ENCODE assay signal across 8 mouse cellular contexts in the genomic region with DNA sequence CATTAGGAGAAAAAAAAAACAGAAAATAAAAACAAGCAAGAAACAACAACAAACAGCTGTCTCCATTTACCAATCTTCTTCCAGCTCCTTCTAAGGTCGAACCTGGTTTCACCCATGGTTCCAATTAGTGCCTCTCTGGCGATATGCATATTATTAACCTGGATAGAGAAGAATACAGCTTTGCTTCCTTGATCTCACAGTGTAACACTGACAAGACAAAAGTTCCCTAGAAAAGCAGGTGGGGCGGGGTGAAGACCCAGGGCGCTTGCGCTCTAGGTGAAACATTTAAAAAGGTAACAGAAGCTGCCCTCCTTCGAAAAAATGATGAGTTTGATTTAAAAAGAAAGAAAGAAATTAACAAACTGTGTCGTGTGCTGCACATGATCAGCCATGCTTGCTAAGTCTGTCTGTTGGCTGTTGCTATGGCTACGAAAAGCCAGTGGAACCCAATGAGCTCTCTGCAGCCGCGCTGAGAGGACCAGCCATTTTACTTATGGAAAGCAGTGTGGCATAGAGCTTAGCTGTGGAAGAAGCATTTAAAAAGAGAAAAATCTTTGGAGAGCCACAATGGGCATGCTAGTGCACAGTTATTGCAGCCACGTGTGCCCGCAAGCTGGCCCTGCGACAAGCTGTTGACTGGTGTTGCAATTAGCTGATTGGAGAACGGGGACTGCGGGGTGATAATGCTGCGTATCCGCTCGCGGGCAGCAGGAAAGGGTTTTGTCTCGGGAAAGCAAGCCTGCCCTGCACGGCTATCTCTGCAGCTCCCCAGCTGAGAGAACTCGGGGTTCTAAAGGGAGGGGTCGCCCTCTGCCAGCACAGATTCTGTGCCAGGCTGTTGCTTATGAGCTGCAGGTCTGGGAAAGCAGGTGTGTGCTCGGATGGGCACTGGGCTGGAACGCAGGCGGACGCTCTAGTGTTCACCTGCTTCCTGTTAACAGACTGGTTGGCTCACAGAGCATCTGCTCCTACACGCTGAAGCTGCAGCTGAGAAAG.
DNase-seq lines count a peak whose midpoint lies in the region; ATAC-seq and TF ChIP-seq lines count a peak whose summit lies in the region.

No protein-coding gene starts in this region.

- no peaks in the 10 kb centered on the region for H3K36me3 ChIP-seq in forebrain, postnatal 0 days (ENCODE audit: insufficient read depth)
- H3K36me3 ChIP-seq in hindbrain, embryonic 16.5 days (ENCODE audit: control insufficient read depth, insufficient read depth, low read length), result no peaks in the 10 kb centered on the region

- peak; percentile 92 for ATAC-seq in Patski
- ATAC-seq in forebrain, postnatal 0 days, result peak; percentile 99
- peak; percentile 97 for ATAC-seq in hindbrain, embryonic 16.5 days

- POLR2A ChIA-PET in Patski (lab: Charles Lee), result interaction anchor here (0.6 to 0.7 kb wide), 5 partner anchors 9 to 521 kb away, joined by 3 to 6 read pairs (median 4); no protein-coding TSS in a partner anchor

- TF ChIP-seq CTCF in Patski (IDR thresholded peaks at IDR 0.05), result no peak
- no peak for TF ChIP-seq CTCF in forebrain, postnatal 0 days (IDR thresholded peaks at IDR 0.05; ENCODE audit: low read depth)

- CTCF ChIA-PET in Patski (lab: Charles Lee), result interaction anchor here (0.7 to 2.3 kb wide), 8 partner anchors 8 to 153 kb away, joined by 3 to 7 read pairs (median 4); no protein-coding TSS in a partner anchor

- peak overlapping the region; percentile 99 for H3K27ac ChIP-seq in forebrain, postnatal 0 days (ENCODE audit: low read depth, low read length)
- H3K27ac ChIP-seq in hindbrain, embryonic 16.5 days (ENCODE audit: low read depth, low read length), result peak overlapping the region; percentile 97

- H3K4me3 ChIP-seq in forebrain, postnatal 0 days (ENCODE audit: low read depth, low read length), result peak overlapping the region; percentile 67
- H3K4me3 ChIP-seq in hindbrain, embryonic 16.5 days (ENCODE audit: low read length), result peak overlapping the region; percentile 65

- no peaks in the 10 kb centered on the region for H3K4me1 ChIP-seq in forebrain, postnatal 0 days (ENCODE audit: insufficient read depth)
- peaks cover 10% of the 10 kb centered on the region for H3K4me1 ChIP-seq in hindbrain, embryonic 16.5 days (ENCODE audit: control insufficient read depth, insufficient read depth, low read depth, low read length)

- H3K9ac ChIP-seq in forebrain, postnatal 0 days, result peak overlapping the region; percentile 86
- peak overlapping the region; percentile 81 for H3K9ac ChIP-seq in hindbrain, embryonic 16.5 days (ENCODE audit: low read depth, low read length)

- peak; percentile 37 for DNase-seq in Patski (ENCODE audit: low read depth, low spot score)
- DNase-seq in cerebellum, adult 18-20 months, result peak; percentile 76 to 78
- DNase-seq in forebrain, postnatal 0 days, result peak; percentile 94
- peak; percentile 60 to 77 for DNase-seq in left cerebral cortex, adult 18-20 months (ENCODE audit: low spot score in 2 of 2)
- DNase-seq in lung, postnatal 25 days (ENCODE audit: low spot score), result peak; percentile 35
- peak; percentile 66 for DNase-seq in right cerebral cortex, postnatal 14 days
- DNase-seq in thymus, postnatal 10 days (ENCODE audit: low spot score in 2 of 2), result no peak

- no peaks in the 10 kb centered on the region for H3K27me3 ChIP-seq in Patski
- H3K27me3 ChIP-seq in forebrain, postnatal 0 days (ENCODE audit: insufficient read depth, low read length), result no peaks in the 10 kb centered on the region
- no peaks in the 10 kb centered on the region for H3K27me3 ChIP-seq in hindbrain, embryonic 16.5 days (replicated peaks; ENCODE audit: control insufficient read depth, insufficient read depth, low read length)

- peak overlapping the region; percentile 74 for H3K4me2 ChIP-seq in forebrain, postnatal 0 days (ENCODE audit: low read depth)
- peak overlapping the region; percentile 70 for H3K4me2 ChIP-seq in hindbrain, embryonic 16.5 days (ENCODE audit: low read length)

- WGBS in forebrain, postnatal 0 days, result under 1% methylated on average over 28 of the region's 28 CpGs
- under 1% methylated on average over 28 of the region's 28 CpGs for WGBS in hindbrain, embryonic 16.5 days

- no peaks in the 10 kb centered on the region for H3K9me3 ChIP-seq in forebrain, postnatal 0 days (ENCODE audit: low read length)
- H3K9me3 ChIP-seq in hindbrain, embryonic 16.5 days (ENCODE audit: control insufficient read depth, low read length), result no peaks in the 10 kb centered on the region

- in situ Hi-C loops in Patski (cut with MboI; ENCODE audit: low pct_unique_long_range_greater_than_20kb), result no loop called here

Comparison
In these comparisons a context has a peak if more than half of its experiments do, and no peak if none do; other contexts are left out.
1. DNase-seq: peak in Patski (single experiment), cerebellum, adult 18-20 months (2 of 2), forebrain, postnatal 0 days (single experiment), left cerebral cortex, adult 18-20 months (2 of 2), lung, postnatal 25 days (single experiment) and right cerebral cortex, postnatal 14 days (single experiment); none in thymus, postnatal 10 days (0 of 2).
2. Peak in every context shown above with its lines, with median percentiles within 50 percentile points of each other: ATAC-seq.